Mouse (Mus musculus): ENCODE results near the gene Zfhx2.
A peak's percentile ranks its signal among the peaks of the same experiment; 100 is the strongest.

- TF ChIP-seq CTCF (IDR thresholded peaks at IDR 0.05; ENCODE audit: borderline replicate concordance, control insufficient read depth, extremely low read depth, insufficient read depth, low read length, poor library complexity) (0 out of 2 replicates have a peak, but pooled peaks have one; percentile 19), POLR2A (IDR thresholded peaks at IDR 0.05; ENCODE audit: control insufficient read depth, extremely low read depth, insufficient read depth, low read length, poor library complexity) (no peak)
Observed at GRCm38 (mm10) chr14:55121947-55122346, 29.8 kb upstream of the Zfhx2 start.
